Mouse (Mus musculus): Measurements from ENCODE around the gene Lrrk2. TPM values are rescaled to one million over a fixed set of nuclear protein-coding genes. Genes with fewer than 3 reads are reported as not detected.

Lrrk2 gene
- polyA plus RNA-seq, 2 experiments: 0.81 to 1.4 TPM

DNA sequence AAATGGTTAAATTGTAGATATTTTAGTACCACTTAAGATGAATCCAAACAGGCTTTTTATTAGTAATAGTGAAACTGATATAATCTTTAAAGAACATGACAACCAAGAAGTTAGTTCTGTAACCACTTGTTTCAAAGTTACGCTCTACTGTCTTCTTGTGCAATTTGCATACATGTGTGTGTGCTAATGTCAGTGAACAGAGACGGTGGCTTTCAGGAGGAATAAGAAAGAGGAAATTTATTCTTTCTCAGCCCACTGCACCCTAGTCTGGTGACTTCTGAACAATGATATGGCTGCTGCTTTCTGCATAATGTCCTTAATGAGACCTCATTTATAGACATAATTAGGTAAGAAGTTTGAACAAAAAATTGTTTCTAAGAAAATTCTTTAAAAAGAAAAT is 7.1 kb downstream of the Lrrk2 start:
- 54% methylated on average over 2 of the region's 2 CpGs for WGBS (ENCODE audit: insufficient replicate concordance)
- Histone ChIP-seq H3K4me3 (ENCODE audit: insufficient read depth in 1 of 2, low read depth in 2 of 2, low read length in 2 of 2) (no peak overlapping the region), H3K4me2 (ENCODE audit: low read depth) (no peak overlapping the region), H3K9me3 (ENCODE audit: control insufficient read depth, low read length) (no peaks in the 10 kb centered on the region), H3K9ac (replicated peaks) (no peak overlapping the region), H3K27ac (no peak overlapping the region), H3K36me3 (replicated peaks; ENCODE audit: control insufficient read depth, insufficient read depth, low read depth) (no peaks in the 10 kb centered on the region), H3K4me1 (replicated peaks; ENCODE audit: control insufficient read depth in 2 of 2, insufficient read depth in 2 of 2, low read length in 1 of 2) (no peaks in the 10 kb centered on the region), H3K27me3 (ENCODE audit: control insufficient read depth, insufficient read depth, low read length) (no peaks in the 10 kb centered on the region)
- ATAC-seq (ENCODE audit: insufficient read depth) (no peak), DNase-seq (ENCODE audit: low read depth in 3 of 3, low spot score in 3 of 3) (no peak)
- no peak for TF ChIP-seq CTCF (IDR thresholded peaks at IDR 0.05; ENCODE audit: low read depth)

DNA sequence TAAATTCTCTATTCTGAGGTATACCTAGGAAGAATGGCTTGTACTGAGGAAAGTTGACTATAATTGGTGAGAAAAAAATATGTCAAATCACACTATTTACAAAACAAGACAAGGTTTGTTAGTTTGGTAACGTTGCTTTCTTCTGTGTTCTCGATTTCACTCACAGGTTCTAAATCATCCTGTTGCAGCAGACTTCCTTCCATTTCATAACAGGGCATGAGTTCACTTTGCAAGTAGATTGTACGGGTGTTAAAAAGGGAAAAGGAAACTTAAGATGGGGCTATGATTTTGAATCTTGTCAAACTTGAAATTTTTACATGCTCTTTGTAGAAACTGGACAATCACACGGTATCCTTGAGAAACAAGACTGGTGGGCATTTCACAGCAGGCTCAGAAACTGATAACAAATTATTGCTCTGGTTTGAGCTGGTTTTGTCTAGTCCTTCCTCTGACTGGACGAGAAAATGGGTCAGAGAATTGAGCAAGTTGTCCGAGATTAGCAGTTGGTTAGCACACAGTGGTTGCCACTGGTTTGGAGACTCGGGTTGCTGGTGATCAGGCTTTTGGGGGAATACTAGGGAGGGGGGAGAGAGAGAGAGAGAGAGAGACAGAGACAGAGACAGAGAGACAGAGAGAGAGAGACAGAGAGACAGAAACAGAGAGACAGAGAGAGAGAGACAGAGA is 13.0 kb downstream of the Lrrk2 start:
- DNase-seq (ENCODE audit: low read depth in 3 of 3, low spot score in 3 of 3): no peak
- Histone ChIP-seq H3K4me2 (ENCODE audit: low read depth) (no peak overlapping the region), H3K27ac (no peak overlapping the region), H3K4me1 (replicated peaks; ENCODE audit: control insufficient read depth in 2 of 2, insufficient read depth in 2 of 2, low read length in 1 of 2) (no peaks in the 10 kb centered on the region), H3K9ac (replicated peaks) (no peak overlapping the region), H3K4me3 (ENCODE audit: insufficient read depth in 1 of 2, low read depth in 2 of 2, low read length in 2 of 2) (no peak overlapping the region), H3K27me3 (ENCODE audit: control insufficient read depth, insufficient read depth, low read length) (no peaks in the 10 kb centered on the region), H3K36me3 (replicated peaks; ENCODE audit: control insufficient read depth, insufficient read depth, low read depth) (no peaks in the 10 kb centered on the region), H3K9me3 (ENCODE audit: control insufficient read depth, low read length) (no peaks in the 10 kb centered on the region)
- ATAC-seq (ENCODE audit: insufficient read depth): no peak
- WGBS (ENCODE audit: insufficient replicate concordance): 46% methylated on average over 7 of the region's 7 CpGs
- TF ChIP-seq CTCF (IDR thresholded peaks at IDR 0.05; ENCODE audit: low read depth) (no peak), EP300 (IDR thresholded peaks at IDR 0.05; ENCODE audit: low read depth) (no peak)

DNA sequence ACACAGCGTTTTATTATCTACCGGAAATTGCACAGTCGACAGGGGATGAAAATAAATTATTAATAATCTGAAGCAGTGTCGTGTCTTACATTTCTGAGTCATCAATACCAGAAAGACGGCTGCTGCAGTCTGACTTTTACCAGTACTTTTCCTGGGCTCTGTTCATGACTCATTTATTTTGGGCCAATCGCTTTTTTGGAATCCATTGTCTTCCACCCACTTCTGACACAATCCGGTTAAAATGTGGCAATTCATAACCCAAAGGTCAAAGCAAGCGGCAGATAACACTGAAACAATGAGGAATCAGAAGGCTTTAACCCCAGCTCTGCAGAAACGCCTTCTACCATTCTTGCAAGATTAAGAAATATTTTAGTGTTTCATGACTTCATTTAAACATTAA is 17.7 kb downstream of the Lrrk2 start:
- H3K4me2 ChIP-seq (ENCODE audit: low read depth): no peak overlapping the region
- WGBS (ENCODE audit: insufficient replicate concordance): 67% methylated on average over 9 of the region's 9 CpGs
- no peak overlapping the region for H3K4me3 ChIP-seq (ENCODE audit: insufficient read depth in 1 of 2, low read depth in 2 of 2, low read length in 2 of 2)
- no peaks in the 10 kb centered on the region for H3K9me3 ChIP-seq (ENCODE audit: control insufficient read depth, low read length)
- no peak for DNase-seq (ENCODE audit: low read depth in 3 of 3, low spot score in 3 of 3)
- no peaks in the 10 kb centered on the region for H3K27me3 ChIP-seq (ENCODE audit: control insufficient read depth, insufficient read depth, low read length)
- no peaks in the 10 kb centered on the region for H3K36me3 ChIP-seq (replicated peaks; ENCODE audit: control insufficient read depth, insufficient read depth, low read depth)
- ATAC-seq (ENCODE audit: insufficient read depth): no peak
- no peak overlapping the region for H3K9ac ChIP-seq (replicated peaks)
- TF ChIP-seq EP300 (IDR thresholded peaks at IDR 0.05; ENCODE audit: low read depth) (no peak), CTCF (IDR thresholded peaks at IDR 0.05; ENCODE audit: low read depth) (no peak)
- no peak overlapping the region for H3K27ac ChIP-seq
- H3K4me1 ChIP-seq (replicated peaks; ENCODE audit: control insufficient read depth in 2 of 2, insufficient read depth in 2 of 2, low read length in 1 of 2): no peaks in the 10 kb centered on the region

DNA sequence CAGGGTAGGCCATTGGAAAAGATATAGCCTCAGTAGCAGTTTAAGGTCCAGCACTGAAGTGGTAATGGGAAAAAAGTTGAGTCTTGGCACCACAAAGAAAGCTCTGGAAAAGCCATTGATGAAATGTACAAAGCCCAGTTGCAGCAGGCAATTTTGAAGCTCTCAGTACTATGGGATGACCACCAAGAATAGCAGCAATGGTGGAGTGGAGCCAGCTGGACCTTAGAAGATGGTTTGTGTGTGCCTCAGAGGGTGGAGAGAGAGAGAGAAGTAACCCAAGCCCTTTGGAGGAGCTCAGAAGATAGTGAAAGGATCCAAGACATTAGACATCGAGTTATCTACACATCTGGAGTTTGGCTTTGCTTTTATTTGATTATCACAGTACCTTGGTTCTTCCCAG is 20.1 kb downstream of the Lrrk2 start:
- WGBS (ENCODE audit: insufficient replicate concordance): 34% methylated on average over 1 of the region's 1 CpGs
- no peak overlapping the region for H3K4me2 ChIP-seq (ENCODE audit: low read depth)
- H3K4me1 ChIP-seq (replicated peaks; ENCODE audit: control insufficient read depth in 2 of 2, insufficient read depth in 2 of 2, low read length in 1 of 2): no peaks in the 10 kb centered on the region
- no peak overlapping the region for H3K9ac ChIP-seq (replicated peaks)
- no peaks in the 10 kb centered on the region for H3K36me3 ChIP-seq (replicated peaks; ENCODE audit: control insufficient read depth, insufficient read depth, low read depth)
- TF ChIP-seq CTCF (IDR thresholded peaks at IDR 0.05; ENCODE audit: low read depth) (no peak), EP300 (IDR thresholded peaks at IDR 0.05; ENCODE audit: low read depth) (no peak)
- DNase-seq (ENCODE audit: low read depth in 3 of 3, low spot score in 3 of 3) (no peak), ATAC-seq (ENCODE audit: insufficient read depth) (no peak)
- H3K9me3 ChIP-seq (ENCODE audit: control insufficient read depth, low read length): no peaks in the 10 kb centered on the region
- H3K4me3 ChIP-seq (ENCODE audit: insufficient read depth in 1 of 2, low read depth in 2 of 2, low read length in 2 of 2): no peak overlapping the region
- no peak overlapping the region for H3K27ac ChIP-seq
- no peaks in the 10 kb centered on the region for H3K27me3 ChIP-seq (ENCODE audit: control insufficient read depth, insufficient read depth, low read length)

DNA sequence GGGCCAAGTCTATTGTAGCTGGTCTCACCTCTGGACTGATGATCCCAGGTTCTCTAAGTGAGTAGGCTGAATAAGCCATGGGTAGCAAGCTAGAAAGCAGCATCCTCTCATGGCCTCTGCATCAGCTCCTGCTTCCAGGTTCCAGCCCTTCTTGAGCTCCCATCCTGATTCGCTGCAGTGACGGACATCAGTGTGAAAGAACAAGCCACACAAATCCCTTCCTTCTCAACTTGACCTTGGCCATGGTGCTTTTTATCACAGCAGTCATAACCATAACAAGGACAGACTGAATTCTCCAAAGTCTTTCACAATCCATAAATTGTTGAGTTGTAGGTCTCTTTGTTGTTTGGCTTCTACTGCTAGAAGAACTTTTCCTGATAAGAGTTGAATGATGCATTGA is 20.9 kb downstream of the Lrrk2 start:
- DNase-seq (ENCODE audit: low read depth in 3 of 3, low spot score in 3 of 3): no peak
- Histone ChIP-seq H3K4me2 (ENCODE audit: low read depth) (no peak overlapping the region), H3K27me3 (ENCODE audit: control insufficient read depth, insufficient read depth, low read length) (no peaks in the 10 kb centered on the region)

More for the DNA sequence above, 20.9 kb downstream of the Lrrk2 start:
- WGBS (ENCODE audit: insufficient replicate concordance): 82% methylated on average over 2 of the region's 2 CpGs
- TF ChIP-seq CTCF (IDR thresholded peaks at IDR 0.05; ENCODE audit: low read depth) (no peak), EP300 (IDR thresholded peaks at IDR 0.05; ENCODE audit: low read depth) (no peak)
- no peaks in the 10 kb centered on the region for H3K36me3 ChIP-seq (replicated peaks; ENCODE audit: control insufficient read depth, insufficient read depth, low read depth)
- ATAC-seq (ENCODE audit: insufficient read depth): no peak
- no peak overlapping the region for H3K4me3 ChIP-seq (ENCODE audit: insufficient read depth in 1 of 2, low read depth in 2 of 2, low read length in 2 of 2)
- H3K9ac ChIP-seq (replicated peaks): no peak overlapping the region
- no peaks in the 10 kb centered on the region for H3K9me3 ChIP-seq (ENCODE audit: control insufficient read depth, low read length)
- H3K27ac ChIP-seq: no peak overlapping the region
- H3K4me1 ChIP-seq (replicated peaks; ENCODE audit: control insufficient read depth in 2 of 2, insufficient read depth in 2 of 2, low read length in 1 of 2): no peaks in the 10 kb centered on the region

Data from liver, embryonic 14.5 days (tissue).